Mouse (Mus musculus) spleen, postnatal 36 days (tissue): ENCODE results near the gene Sec14l4.

Source experiments
- DNase-seq, 2 experiments: peaks; one replicate each; pipeline ENCODE4 v3.0.0; 2022; ENCODE audit warnings: low spot score in 2 of 2, mixed read lengths in 1 of 2

Sec14l4 gene

GRCm38 (mm10) chr11:4078267-4078933, 47.1 kb downstream of the Sec14l4 start:
- no peak for DNase-seq

DNA sequence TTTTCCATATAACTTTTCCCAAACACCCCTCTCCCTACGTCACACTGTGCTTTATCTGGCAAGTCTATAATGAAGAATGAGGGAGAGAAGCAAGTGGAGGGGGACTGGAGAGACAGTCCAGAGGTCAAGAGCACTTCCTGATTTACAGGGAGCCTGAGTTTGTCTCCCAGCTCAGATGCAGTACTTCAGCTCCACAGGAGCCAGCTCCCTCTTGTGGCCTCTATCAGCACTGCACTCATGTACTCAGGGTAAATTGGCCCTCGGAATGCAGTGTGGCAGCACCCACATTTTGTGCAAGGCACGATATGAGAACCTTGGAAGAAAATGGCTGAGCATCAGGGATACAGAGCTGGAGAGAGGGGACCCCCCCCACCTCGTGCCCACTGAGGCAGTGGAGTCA, 49.0 kb downstream of the Sec14l4 start:
- DNase-seq, result peak in 1 of 2 experiments; percentile 16

- peak; percentile 20 to 37 for DNase-seq
Observed at GRCm38 (mm10) chr11:4083316-4084078, 52.2 kb downstream of the Sec14l4 start.

DNA sequence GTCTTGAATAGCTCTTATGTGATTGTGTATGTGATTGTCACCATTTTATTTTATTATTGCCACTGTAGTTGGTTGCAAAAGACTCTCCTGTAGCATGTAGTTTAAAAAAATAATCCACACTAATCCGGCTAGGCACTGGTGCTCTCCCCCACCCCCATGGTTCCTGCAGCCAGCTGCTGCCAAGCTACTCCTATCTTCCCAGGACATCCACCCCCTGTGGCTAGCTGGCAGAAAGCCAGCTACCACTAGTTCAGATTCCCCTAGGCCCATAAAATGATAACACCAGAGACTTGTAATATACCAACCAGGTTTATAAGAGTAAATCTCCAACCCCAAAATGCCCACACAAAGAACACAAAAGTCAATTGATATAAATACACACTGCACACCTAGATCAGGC, 55.0 kb downstream of the Sec14l4 start:
- DNase-seq, result no peak

GRCm38 (mm10) chr11:4087267-4087666, 56.0 kb downstream of the Sec14l4 start:
- DNase-seq, result no peak

GRCm38 (mm10) chr11:4093459-4094377, 62.5 kb downstream of the Sec14l4 start:
- no peak for DNase-seq

DNA sequence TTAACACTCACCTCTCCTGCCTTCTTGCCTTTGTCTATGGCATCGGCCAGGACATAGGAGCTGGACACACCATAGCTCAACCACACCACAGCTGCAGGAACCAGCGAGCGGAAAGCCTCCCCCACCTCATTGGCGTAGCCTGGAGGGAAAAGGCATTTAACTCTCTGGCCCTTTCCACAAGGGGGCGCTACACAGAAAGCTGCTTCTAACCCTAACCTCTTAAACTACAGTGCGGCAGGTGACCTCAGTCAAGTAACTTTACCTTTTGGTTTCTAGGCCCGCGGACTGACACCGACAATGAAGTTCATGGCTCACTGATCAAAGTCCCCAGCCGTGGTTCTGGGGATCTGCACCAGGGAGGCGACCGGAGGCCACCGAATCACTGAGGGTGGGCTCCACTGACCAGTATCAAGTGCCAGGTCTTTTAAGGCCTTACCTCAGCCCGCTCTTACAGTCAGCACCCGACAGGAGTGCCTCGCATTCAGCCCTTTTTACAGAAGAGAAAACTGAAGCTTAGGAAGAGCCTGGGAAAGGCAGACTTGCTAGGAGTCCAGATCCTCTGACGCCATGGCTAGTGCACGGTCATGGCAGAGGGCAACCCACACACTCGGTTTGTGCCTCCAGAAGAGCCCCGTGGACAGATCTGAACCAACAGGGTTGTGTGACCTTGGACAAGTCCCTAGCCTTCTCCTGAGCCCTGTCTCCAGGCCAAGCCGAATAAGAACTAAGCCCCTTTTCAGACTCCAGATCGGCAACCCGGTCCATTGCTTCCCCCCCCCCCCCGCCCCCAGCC, 63.3 kb downstream of the Sec14l4 start:
- peak; percentile 64 to 77 for DNase-seq

DNA sequence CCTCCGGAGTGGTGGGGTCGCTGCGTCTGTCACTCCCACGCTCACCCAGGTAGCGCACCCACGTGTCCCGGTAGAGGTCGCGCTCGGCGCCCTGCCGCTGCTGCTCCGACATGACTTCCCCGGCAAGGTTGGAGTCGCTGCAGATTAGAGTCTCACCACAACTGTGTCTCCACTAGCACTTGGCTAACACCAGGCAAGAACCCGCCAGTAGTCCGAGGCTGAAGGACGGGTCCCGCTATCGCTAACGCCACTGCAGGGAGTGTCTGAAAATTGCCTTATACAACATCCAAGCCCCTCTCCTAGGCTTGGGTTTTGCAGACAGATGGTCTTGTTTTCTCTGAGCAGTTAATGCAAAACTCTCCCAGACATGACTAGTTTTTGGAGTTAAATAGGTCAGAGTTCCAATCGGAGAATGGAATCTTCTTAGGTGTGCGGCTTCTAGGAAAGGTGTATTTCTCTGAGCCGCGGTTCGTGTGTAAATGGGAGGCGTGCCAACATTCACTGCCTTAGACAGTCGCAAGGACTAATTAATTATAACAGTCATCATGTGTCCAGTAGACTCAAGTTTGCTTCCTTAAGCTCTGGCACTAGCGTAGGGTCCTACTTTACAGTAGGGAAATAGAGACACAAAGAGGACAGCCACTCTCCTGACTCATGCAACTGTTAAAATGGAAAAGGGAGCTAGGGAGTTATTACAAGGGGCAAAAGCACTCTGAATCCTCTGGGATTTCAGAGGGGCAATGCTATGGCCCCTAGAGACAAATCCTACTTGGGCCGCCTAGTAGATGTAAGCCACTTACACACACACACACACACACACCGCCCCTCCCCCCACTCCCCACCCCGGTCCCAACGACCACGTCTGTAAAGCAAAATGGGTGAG, 64.2 kb downstream of the Sec14l4 start, which contains the start of gene Mtfp1:
TSS of gene Mtfp1 (minus strand) at position 275 of the 883 bp plus-strand sequence.
- peak; percentile 49 to 57 for DNase-seq

DNA sequence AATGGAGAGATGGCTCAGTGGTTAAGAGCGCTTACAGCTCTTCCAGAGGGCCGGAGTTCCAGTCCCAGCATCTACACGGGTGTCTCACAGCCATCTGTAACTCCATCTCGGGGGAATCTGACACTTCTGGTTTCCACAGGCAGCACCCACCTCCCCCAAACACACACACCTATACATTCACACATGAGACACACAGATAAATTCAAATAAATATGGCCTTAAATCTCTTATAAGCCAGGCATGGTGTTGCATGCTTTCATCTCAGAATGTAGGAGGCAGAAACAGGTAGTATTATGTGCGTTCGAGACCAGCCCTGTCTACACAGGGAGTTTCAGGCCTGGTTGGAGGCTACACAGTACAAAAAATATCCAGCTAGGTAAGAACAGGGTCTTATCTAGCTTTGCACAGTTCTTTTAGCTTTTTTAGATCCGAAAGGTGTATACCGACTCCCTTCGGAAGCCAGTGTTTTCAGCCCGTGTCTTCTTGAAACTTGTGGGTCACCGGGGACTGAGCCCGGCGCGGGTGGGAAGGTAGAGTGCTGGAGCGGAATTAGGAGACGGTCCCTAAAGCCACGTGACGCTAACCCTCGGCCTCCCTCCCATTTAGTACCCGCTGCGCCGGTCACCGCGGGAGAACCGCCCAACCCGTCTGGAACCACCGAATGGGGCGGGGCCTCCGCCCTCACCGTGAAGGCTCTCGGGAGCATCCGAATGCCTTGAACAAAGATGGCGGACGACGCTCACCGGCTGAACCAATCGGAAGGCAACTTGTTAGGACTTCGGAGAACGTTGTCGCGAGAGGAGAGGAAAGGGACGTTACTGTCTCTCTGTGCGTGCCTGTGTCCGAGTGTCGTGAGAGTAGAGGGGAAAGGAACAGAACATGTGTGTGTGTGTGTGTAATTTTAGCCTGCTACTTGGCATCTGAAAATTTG, 65.1 kb downstream of the Sec14l4 start:
- DNase-seq, result peak; percentile 98 to 99

DNA sequence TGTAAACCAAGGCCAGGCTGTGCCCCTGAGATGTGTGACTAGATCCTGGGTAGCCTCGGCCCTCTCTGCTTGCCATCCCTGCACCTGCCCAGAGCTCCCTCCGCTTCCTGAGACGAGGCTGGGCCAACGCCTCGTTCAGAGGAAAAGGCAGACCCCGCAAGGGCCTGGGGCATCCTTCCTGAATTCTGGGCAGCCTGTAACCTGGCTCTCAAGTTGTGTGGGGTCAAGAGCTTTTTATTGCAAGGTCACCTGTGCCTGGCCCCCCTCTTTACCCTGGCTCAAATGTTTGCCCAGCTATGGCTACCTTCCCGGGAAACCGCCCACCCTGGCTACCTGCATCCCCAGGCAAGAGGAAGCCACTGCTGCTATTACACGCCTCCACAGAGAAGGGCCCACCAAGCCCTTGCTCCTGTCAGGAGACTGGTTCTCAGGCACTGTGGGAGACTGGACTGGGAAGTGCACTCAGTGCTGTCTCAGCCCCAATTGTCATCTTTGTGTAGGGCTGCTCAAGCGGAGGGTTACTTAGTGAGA, 65.9 kb downstream of the Sec14l4 start:
- DNase-seq, result no peak
